Mouse (Mus musculus): ENCODE measurements at regions not wholly inside any gene's neighbourhood (a gene's known extent, or its start where the extent isn't known, plus 50 kb on each side); places are given as distances from the start of the nearest gene placed in this dataset.

- no peak overlapping the region for H3K9ac ChIP-seq (ENCODE audit: low read depth, low read length)
- TF ChIP-seq POLR2A (IDR thresholded peaks at IDR 0.05; ENCODE audit: extremely low read depth, insufficient read depth, low read length) (no peak), CTCF (IDR thresholded peaks at IDR 0.05; ENCODE audit: low read depth, low read length) (no peak)
- no peaks in the 10 kb centered on the region for H3K79me2 ChIP-seq (ENCODE audit: control insufficient read depth, insufficient read depth, low read length)
- H3K4me1 ChIP-seq (ENCODE audit: control insufficient read depth, insufficient read depth, low read length), result no peaks in the 10 kb centered on the region
- no peaks in the 10 kb centered on the region for H3K36me3 ChIP-seq (ENCODE audit: control insufficient read depth, insufficient read depth, low read length)
- H3K27me3 ChIP-seq (ENCODE audit: control insufficient read depth, insufficient read depth, low read length), result peaks cover 2% of the 10 kb centered on the region; the same call in 1 of the 2 replicates
- H3K4me3 ChIP-seq (ENCODE audit: insufficient read depth, low read depth, low read length), result no peak overlapping the region
- DNase-seq (ENCODE audit: extremely low read depth, low read depth, low spot score), result no peak
- 55% methylated on average over 5 of the region's 5 CpGs for WGBS
- H3K27ac ChIP-seq (replicated peaks; ENCODE audit: insufficient read depth, low read depth, low read length), result no peak overlapping the region
These were observed 590.6 kb downstream of the Isl1 start for GRCm38 (mm10) chr13:115718859-115719258.

DNA sequence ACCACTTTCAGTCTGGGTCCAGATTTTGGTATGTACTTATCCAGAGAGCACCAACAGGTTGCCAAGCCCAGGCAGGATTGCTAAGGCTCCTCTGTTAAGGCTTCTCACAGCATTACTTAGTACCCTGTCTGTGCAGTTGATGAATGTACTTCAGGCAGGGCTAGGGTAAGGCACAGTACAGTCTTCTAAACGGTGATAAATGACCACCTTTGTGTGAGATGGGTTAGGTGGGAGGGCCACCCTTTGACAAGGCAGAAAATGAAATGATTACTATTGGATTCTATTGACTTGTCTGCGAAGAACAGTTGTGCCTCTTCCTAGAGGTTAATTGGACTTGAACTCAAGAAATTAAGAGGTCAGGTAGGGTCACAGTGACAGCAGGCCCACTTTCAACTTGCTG lies 594.4 kb upstream of the Itga1 start:
- no peaks in the 10 kb centered on the region for H3K36me3 ChIP-seq (ENCODE audit: control insufficient read depth, insufficient read depth, low read length)
- H3K79me2 ChIP-seq (ENCODE audit: control insufficient read depth, insufficient read depth, low read length), result no peaks in the 10 kb centered on the region
- H3K9ac ChIP-seq (ENCODE audit: low read depth, low read length), result no peak overlapping the region
- no peak overlapping the region for H3K27ac ChIP-seq (replicated peaks; ENCODE audit: insufficient read depth, low read depth, low read length)
- no peaks in the 10 kb centered on the region for H3K4me1 ChIP-seq (ENCODE audit: control insufficient read depth, insufficient read depth, low read length)
- no peak for DNase-seq (ENCODE audit: extremely low read depth, low read depth, low spot score)
- no peaks in the 10 kb centered on the region for H3K27me3 ChIP-seq (ENCODE audit: control insufficient read depth, insufficient read depth, low read length)
- 66% methylated on average over 2 of the region's 2 CpGs for WGBS
- no peak overlapping the region for H3K4me3 ChIP-seq (ENCODE audit: insufficient read depth, low read depth, low read length)
- no peak for TF ChIP-seq CTCF (IDR thresholded peaks at IDR 0.05; ENCODE audit: low read depth, low read length)
- no peak for TF ChIP-seq POLR2A (IDR thresholded peaks at IDR 0.05; ENCODE audit: extremely low read depth, insufficient read depth, low read length)

DNA sequence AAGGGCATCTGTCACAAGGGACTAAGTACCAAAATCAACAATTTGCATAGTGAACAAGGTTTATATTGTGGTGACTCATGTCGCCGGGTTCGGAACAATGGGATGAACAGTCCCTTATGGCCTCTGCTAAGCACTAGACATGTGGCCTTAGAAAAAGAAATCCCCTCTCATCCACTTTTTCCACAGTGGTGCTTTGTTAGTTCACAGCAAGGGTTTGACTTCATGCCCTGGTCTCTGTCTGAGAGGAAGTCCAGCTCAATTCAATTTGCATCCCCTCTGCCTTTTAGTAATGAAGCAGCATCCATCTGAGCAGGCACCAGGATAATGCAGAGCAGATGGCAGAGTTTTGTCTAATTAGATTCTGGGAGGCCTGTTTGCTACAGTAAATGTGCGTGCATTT lies 585.7 kb upstream of the Itga1 start:
- no peak overlapping the region for H3K9ac ChIP-seq (ENCODE audit: low read depth, low read length)
- H3K4me1 ChIP-seq (ENCODE audit: control insufficient read depth, insufficient read depth, low read length), result no peaks in the 10 kb centered on the region
- no peaks in the 10 kb centered on the region for H3K36me3 ChIP-seq (ENCODE audit: control insufficient read depth, insufficient read depth, low read length)
- WGBS, result 94% methylated on average over 4 of the region's 4 CpGs
- no peaks in the 10 kb centered on the region for H3K27me3 ChIP-seq (ENCODE audit: control insufficient read depth, insufficient read depth, low read length)
- no peak overlapping the region for H3K4me3 ChIP-seq (ENCODE audit: insufficient read depth, low read depth, low read length)
- H3K79me2 ChIP-seq (ENCODE audit: control insufficient read depth, insufficient read depth, low read length), result no peaks in the 10 kb centered on the region
- no peak for DNase-seq (ENCODE audit: extremely low read depth, low read depth, low spot score)
- no peak for TF ChIP-seq POLR2A (IDR thresholded peaks at IDR 0.05; ENCODE audit: extremely low read depth, insufficient read depth, low read length)
- no peak for TF ChIP-seq CTCF (IDR thresholded peaks at IDR 0.05; ENCODE audit: low read depth, low read length)
- no peak overlapping the region for H3K27ac ChIP-seq (replicated peaks; ENCODE audit: insufficient read depth, low read depth, low read length)

DNA sequence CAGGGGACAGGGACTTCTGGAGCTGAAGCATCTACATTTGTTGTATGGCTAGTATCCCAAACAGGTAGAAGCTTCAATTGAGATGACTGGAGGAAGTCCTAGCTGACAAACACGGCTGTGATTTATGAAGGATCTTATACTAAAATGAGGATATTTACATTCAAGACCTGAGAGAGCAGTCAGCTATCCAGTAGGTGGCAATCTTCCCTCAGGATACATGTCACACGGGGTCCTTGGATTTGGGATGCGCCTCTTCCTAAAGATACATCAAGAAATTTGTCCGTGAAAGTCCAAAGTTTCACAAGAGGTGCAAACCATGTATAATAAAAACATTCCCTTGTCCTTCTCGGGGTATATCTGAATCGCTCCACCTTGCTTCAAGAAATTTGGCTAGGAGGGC lies 577.8 kb upstream of the Itga1 start:
- Histone ChIP-seq H3K27me3 (ENCODE audit: control insufficient read depth, insufficient read depth, low read length) (no peaks in the 10 kb centered on the region), H3K36me3 (ENCODE audit: control insufficient read depth, insufficient read depth, low read length) (no peaks in the 10 kb centered on the region), H3K4me3 (ENCODE audit: insufficient read depth, low read depth, low read length) (no peak overlapping the region), H3K27ac (replicated peaks; ENCODE audit: insufficient read depth, low read depth, low read length) (no peak overlapping the region), H3K9ac (ENCODE audit: low read depth, low read length) (no peak overlapping the region), H3K4me1 (ENCODE audit: control insufficient read depth, insufficient read depth, low read length) (no peaks in the 10 kb centered on the region), H3K79me2 (ENCODE audit: control insufficient read depth, insufficient read depth, low read length) (no peaks in the 10 kb centered on the region)
- 52% methylated on average over 6 of the region's 6 CpGs for WGBS
- TF ChIP-seq CTCF (IDR thresholded peaks at IDR 0.05; ENCODE audit: low read depth, low read length), result no peak
- no peak for TF ChIP-seq POLR2A (IDR thresholded peaks at IDR 0.05; ENCODE audit: extremely low read depth, insufficient read depth, low read length)
- no peak for DNase-seq (ENCODE audit: extremely low read depth, low read depth, low spot score)

DNA sequence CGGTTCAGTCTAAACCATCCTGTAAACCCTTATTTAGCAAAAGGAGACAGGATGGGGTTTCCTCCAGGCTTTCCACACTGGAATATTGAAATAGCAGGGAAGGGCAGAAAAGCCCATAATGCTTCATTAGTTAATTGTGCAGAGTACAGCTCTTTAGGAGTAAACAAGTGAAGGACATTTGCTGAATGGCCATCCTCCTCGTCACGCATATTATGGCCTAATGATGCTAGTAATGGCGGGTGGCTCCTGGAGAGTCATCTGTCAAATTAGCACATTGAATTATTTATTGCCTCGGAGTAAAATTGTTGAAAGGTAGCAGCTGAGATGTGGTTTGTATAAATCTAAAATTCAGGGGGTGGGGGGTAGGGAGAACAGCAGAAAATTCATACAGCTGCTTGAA lies 575.1 kb upstream of the Itga1 start:
- Histone ChIP-seq H3K79me2 (ENCODE audit: control insufficient read depth, insufficient read depth, low read length) (no peaks in the 10 kb centered on the region), H3K9ac (ENCODE audit: low read depth, low read length) (no peak overlapping the region), H3K4me3 (ENCODE audit: insufficient read depth, low read depth, low read length) (no peak overlapping the region), H3K36me3 (ENCODE audit: control insufficient read depth, insufficient read depth, low read length) (no peaks in the 10 kb centered on the region), H3K27ac (replicated peaks; ENCODE audit: insufficient read depth, low read depth, low read length) (no peak overlapping the region), H3K4me1 (ENCODE audit: control insufficient read depth, insufficient read depth, low read length) (no peaks in the 10 kb centered on the region), H3K27me3 (ENCODE audit: control insufficient read depth, insufficient read depth, low read length) (no peaks in the 10 kb centered on the region)
- no peak for DNase-seq (ENCODE audit: extremely low read depth, low read depth, low spot score)
- WGBS, result 80% methylated on average over 5 of the region's 5 CpGs
- TF ChIP-seq POLR2A (IDR thresholded peaks at IDR 0.05; ENCODE audit: extremely low read depth, insufficient read depth, low read length) (no peak), CTCF (IDR thresholded peaks at IDR 0.05; ENCODE audit: low read depth, low read length) (no peak)

- no peak overlapping the region for H3K4me3 ChIP-seq (ENCODE audit: insufficient read depth, low read depth, low read length)
- 28% methylated on average over 5 of the region's 5 CpGs for WGBS
- DNase-seq (ENCODE audit: extremely low read depth, low read depth, low spot score), result no peak
- no peaks in the 10 kb centered on the region for H3K36me3 ChIP-seq (ENCODE audit: control insufficient read depth, insufficient read depth, low read length)
- no peak overlapping the region for H3K27ac ChIP-seq (replicated peaks; ENCODE audit: insufficient read depth, low read depth, low read length)
- H3K4me1 ChIP-seq (ENCODE audit: control insufficient read depth, insufficient read depth, low read length), result no peaks in the 10 kb centered on the region
- no peak overlapping the region for H3K9ac ChIP-seq (ENCODE audit: low read depth, low read length)
- TF ChIP-seq POLR2A (IDR thresholded peaks at IDR 0.05; ENCODE audit: extremely low read depth, insufficient read depth, low read length) (no peak), CTCF (IDR thresholded peaks at IDR 0.05; ENCODE audit: low read depth, low read length) (no peak)
- no peaks in the 10 kb centered on the region for H3K27me3 ChIP-seq (ENCODE audit: control insufficient read depth, insufficient read depth, low read length)
- H3K79me2 ChIP-seq (ENCODE audit: control insufficient read depth, insufficient read depth, low read length), result no peaks in the 10 kb centered on the region
These were observed 572.0 kb upstream of the Itga1 start for GRCm38 (mm10) chr13:115673729-115674128.

Data from liver, adult 2 months (tissue).